Mouse (Mus musculus) liver, adult 2 months (tissue): ENCODE data around the gene Pygo1. TPM values are rescaled to one million over a fixed set of nuclear protein-coding genes. Genes with fewer than 3 reads are reported as not detected.

Source experiments
- DNase-seq: peaks from one replicate; pipeline ENCODE4 v3.0.0-alpha.2; 2011; ENCODE audit warnings: low read depth, low spot score; ENCODE audit errors: extremely low read depth
- H3K27ac ChIP-seq: fragments of 200-500 bp; replicated peaks from 2 replicates; pipeline ENCODE4 v1.5.1; 2012; ENCODE audit warnings: low read depth, mild to moderate bottlenecking, control low read depth, inconsistent platforms, low read length; ENCODE audit not compliant: insufficient read depth
- H3K27me3 ChIP-seq: fragments of 200-500 bp; 2 replicates; pipeline ENCODE4 v1.6.1; 2012; ENCODE audit warnings: mild to moderate bottlenecking, moderate library complexity, low read length, inconsistent platforms; ENCODE audit not compliant: control insufficient read depth, insufficient read depth
- H3K36me3 ChIP-seq: fragments of 200-500 bp; 2 replicates; pipeline ENCODE4 v1.6.1; 2012; ENCODE audit warnings: low read length, inconsistent platforms; ENCODE audit not compliant: control insufficient read depth, insufficient read depth
- H3K4me1 ChIP-seq: fragments of 200-500 bp; 2 replicates; pipeline ENCODE4 v1.6.1; 2011; ENCODE audit warnings: low read length; ENCODE audit not compliant: control insufficient read depth, insufficient read depth
- H3K4me3 ChIP-seq: fragments of 200-500 bp; 2 replicates; pipeline ENCODE4 v1.5.1; 2011; ENCODE audit warnings: low read depth, mild to moderate bottlenecking, control low read depth, low read length, moderate library complexity; ENCODE audit not compliant: insufficient read depth
- H3K79me2 ChIP-seq: fragments of 200-500 bp; 2 replicates; pipeline ENCODE4 v1.6.1; 2012; ENCODE audit warnings: inconsistent platforms, mild to moderate bottlenecking, low read length, moderate library complexity; ENCODE audit not compliant: control insufficient read depth, insufficient read depth
- H3K9ac ChIP-seq: fragments of 200-500 bp; 2 replicates; pipeline ENCODE4 v1.6.1; 2012; ENCODE audit warnings: low read depth, mild to moderate bottlenecking, control low read depth, inconsistent platforms, low read length
- CTCF ChIP-seq: fragments of 200-500 bp; IDR thresholded peaks from 2 replicates; pipeline ENCODE4 v1.5.1; 2011; ENCODE audit warnings: low read depth, low read length, control low read depth
- POLR2A ChIP-seq: fragments of 200-500 bp; IDR thresholded peaks from 2 replicates; pipeline ENCODE4 v1.6.1; 2011; ENCODE audit warnings: low read length, control low read depth; ENCODE audit not compliant: insufficient read depth; ENCODE audit errors: extremely low read depth
- WGBS: fragments of 180-500 bp; shearing (Covaris S2); methylation state at CpG from one replicate; pipeline ENCODE4 v1.1.7; 2018; 5-methylcytosine and 5-hydroxymethylcytosine counted together
- polyA plus RNA-seq: library from polyadenylated mRNA; depleted of rRNA; stranded (reverse); fragments of >200 nt; gene quantifications from 2 replicates; pipeline ENCODE4 v1.2.3, GENCODE M21; 2012
- total RNA-seq: library from RNA; depleted of rRNA; stranded (reverse); fragments of >200 nt; gene quantifications from 2 replicates; pipeline ENCODE4 v1.2.3, GENCODE M21; 2014

The Pygo1 gene
- total and polyA plus RNA-seq, 2 experiments = 0.22 to 0.46 TPM

DNA sequence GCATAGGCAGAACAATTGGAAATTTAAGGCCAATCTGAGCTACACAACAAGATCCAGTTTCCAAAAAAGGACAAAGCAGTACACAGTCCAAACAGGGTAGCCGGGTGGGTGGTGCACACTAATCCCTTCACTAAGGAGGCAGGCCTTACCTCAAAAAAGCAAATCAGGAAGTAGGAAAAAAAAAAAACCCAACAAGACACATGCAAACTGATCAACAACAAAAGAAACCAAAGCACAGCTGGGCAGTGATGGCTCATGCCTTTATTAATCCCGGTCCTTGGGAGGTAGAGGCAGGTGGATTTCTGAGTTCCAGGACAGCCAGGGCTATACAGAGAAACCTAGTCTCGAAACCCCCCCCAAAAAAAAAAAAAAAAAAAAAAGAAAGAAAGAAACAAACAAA is 62.3 kb downstream of the Pygo1 start:
- WGBS = 77% methylated on average over 3 of the region's 3 CpGs
- no peak for TF ChIP-seq CTCF
- TF ChIP-seq POLR2A = no peak
- H3K79me2 ChIP-seq = peaks cover 12% of the 10 kb centered on the region; the same call in 1 of the 2 replicates
- H3K4me3 ChIP-seq = no peak overlapping the region
- peaks cover 6% of the 10 kb centered on the region for H3K4me1 ChIP-seq
- H3K9ac ChIP-seq = no peak overlapping the region
- H3K27me3 ChIP-seq = no peaks in the 10 kb centered on the region
- DNase-seq = no peak
- no peaks in the 10 kb centered on the region for H3K36me3 ChIP-seq
- no peak overlapping the region for H3K27ac ChIP-seq

- H3K4me1 ChIP-seq = peaks cover 6% of the 10 kb centered on the region
- peak; percentile 41 for DNase-seq
- no peak overlapping the region for H3K9ac ChIP-seq
- peaks cover 12% of the 10 kb centered on the region; the same call in 1 of the 2 replicates for H3K79me2 ChIP-seq
- H3K27me3 ChIP-seq = no peaks in the 10 kb centered on the region
- no peak overlapping the region; the same call in 1 of the 2 replicates for H3K27ac ChIP-seq
- no peaks in the 10 kb centered on the region for H3K36me3 ChIP-seq
- WGBS = 49% methylated on average over 5 of the region's 5 CpGs
- H3K4me3 ChIP-seq = no peak overlapping the region
- no peak for TF ChIP-seq POLR2A
- no peak for TF ChIP-seq CTCF
These were observed 63.3 kb downstream of the Pygo1 start for GRCm38 (mm10) chr9:72988706-72989105.

GRCm38 (mm10) chr9:72991420-72991819 is 66.0 kb downstream of the Pygo1 start:
- H3K27me3 ChIP-seq = no peaks in the 10 kb centered on the region
- peaks cover 4% of the 10 kb centered on the region for H3K4me1 ChIP-seq
- no peak for DNase-seq
- no peak for TF ChIP-seq POLR2A
- no peak for TF ChIP-seq CTCF
- H3K79me2 ChIP-seq = peaks cover 9% of the 10 kb centered on the region; the same call in 1 of the 2 replicates
- H3K4me3 ChIP-seq = no peak overlapping the region
- H3K27ac ChIP-seq = no peak overlapping the region
- no peak overlapping the region for H3K9ac ChIP-seq
- no peaks in the 10 kb centered on the region for H3K36me3 ChIP-seq
- 94% methylated on average over 2 of the region's 2 CpGs for WGBS

DNA sequence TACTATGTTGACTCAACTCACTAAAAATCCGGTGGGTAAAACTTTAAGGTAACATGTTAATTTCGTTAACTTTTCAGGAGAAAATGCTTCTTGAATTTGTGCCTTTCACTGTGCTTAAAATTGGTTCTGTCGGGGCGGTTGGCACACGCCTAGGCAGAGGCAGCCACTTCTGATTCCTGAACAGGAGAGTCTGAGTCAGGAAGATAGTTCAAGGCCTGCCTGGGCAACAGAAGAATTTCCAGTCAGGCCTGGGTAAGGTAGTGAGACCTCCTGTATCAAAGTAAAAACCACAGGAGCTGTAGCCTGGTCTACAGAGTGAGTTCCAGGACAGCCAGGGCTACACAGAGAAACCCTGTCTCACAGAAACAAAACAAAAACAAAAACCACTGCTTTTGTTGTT is 67.1 kb downstream of the Pygo1 start:
- no peak overlapping the region for H3K27ac ChIP-seq
- H3K9ac ChIP-seq = no peak overlapping the region
- H3K4me3 ChIP-seq = no peak overlapping the region
- TF ChIP-seq CTCF (no peak), POLR2A (no peak)
- H3K4me1 ChIP-seq = peaks cover 3% of the 10 kb centered on the region
- DNase-seq = no peak
- no peaks in the 10 kb centered on the region for H3K36me3 ChIP-seq
- WGBS = 92% methylated on average over 5 of the region's 5 CpGs
- H3K27me3 ChIP-seq = no peaks in the 10 kb centered on the region
- H3K79me2 ChIP-seq = peaks cover 5% of the 10 kb centered on the region; the same call in 1 of the 2 replicates

DNA sequence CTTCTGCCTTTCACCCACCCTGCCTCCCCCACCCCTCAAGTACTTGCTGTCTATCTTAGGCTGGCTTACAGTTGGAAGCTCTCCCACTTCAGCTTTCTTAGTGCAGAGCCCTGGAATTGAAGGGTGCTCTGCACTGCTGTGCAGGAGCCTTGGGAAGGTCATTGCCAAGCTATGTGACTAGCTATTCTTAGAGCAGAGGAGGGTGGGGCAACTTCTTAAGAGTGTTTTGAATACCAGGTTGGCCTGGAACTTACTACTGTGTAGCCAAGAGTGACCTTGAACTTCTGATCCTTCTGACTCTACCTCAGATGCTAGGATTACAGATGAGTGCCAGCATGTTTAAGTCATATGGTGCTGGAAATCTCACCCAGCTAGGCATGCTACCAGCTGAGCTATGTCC is 70.7 kb downstream of the Pygo1 start:
- peaks cover 3% of the 10 kb centered on the region; the same call in 1 of the 2 replicates for H3K79me2 ChIP-seq
- no peak for DNase-seq
- peaks cover 11% of the 10 kb centered on the region for H3K36me3 ChIP-seq

DNA sequence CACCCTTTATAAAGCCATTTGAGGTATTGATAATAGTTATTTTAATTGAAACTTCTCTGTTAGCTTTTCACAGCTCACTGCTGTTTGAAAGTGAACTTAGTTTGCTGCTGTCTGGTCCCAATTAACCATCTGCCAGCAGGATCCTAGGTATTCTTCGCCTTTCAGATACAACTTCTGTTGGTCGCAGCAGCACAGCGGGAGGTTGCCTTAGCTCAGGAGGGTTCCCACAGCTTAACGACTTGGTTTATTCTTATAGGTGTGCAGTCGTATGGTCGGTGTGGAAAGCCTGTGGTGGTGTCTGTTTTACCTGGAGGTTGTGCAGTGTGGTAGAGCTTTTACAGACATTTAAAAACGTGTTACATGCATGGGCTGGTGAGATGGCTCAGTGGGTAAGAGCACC is 71.4 kb downstream of the Pygo1 start:
- Histone ChIP-seq H3K79me2 (peaks cover 3% of the 10 kb centered on the region; the same call in 1 of the 2 replicates), H3K4me1 (no peaks in the 10 kb centered on the region), H3K9ac (no peak overlapping the region), H3K27ac (no peak overlapping the region), H3K36me3 (peaks cover 16% of the 10 kb centered on the region), H3K27me3 (no peaks in the 10 kb centered on the region), H3K4me3 (no peak overlapping the region)
- WGBS = 87% methylated on average over 7 of the region's 7 CpGs
- no peak for TF ChIP-seq CTCF
- DNase-seq = no peak

More for the DNA sequence above, 70.7 kb downstream of the Pygo1 start:
- Histone ChIP-seq H3K27me3 (no peaks in the 10 kb centered on the region), H3K27ac (no peak overlapping the region), H3K9ac (no peak overlapping the region), H3K4me3 (no peak overlapping the region), H3K4me1 (no peaks in the 10 kb centered on the region)
- no peak for TF ChIP-seq CTCF
- TF ChIP-seq POLR2A = no peak
